Mouse (Mus musculus) stomach, postnatal 0 days (tissue): ENCODE results near the gene Mucl3. TPM values are rescaled to one million over a fixed set of nuclear protein-coding genes. Genes with fewer than 3 reads are reported as not detected.

Experiments used
- ATAC-seq: fragments of 200-750 bp; cut with Nextera tagmentation; 2 replicates; pipeline ENCODE4 v1.8.0; 2017; ENCODE audit not compliant: low FRiP score, low TSS enrichment
- DNase-seq: peaks from one replicate; pipeline ENCODE4 v3.0.0-alpha.2; 2016; ENCODE audit warnings: low spot score
- H3K27ac ChIP-seq: fragments of 300-500 bp; sonication (generic); replicated peaks from 2 replicates; pipeline ENCODE4 v1.5.1; 2014; ENCODE audit warnings: mild to moderate bottlenecking, control low read depth
- H3K27me3 ChIP-seq: fragments of 300-500 bp; sonication (generic); 2 replicates; pipeline ENCODE4 v1.6.1; 2014; ENCODE audit warnings: low read length; ENCODE audit not compliant: control insufficient read depth, insufficient read depth
- H3K36me3 ChIP-seq: fragments of 300-500 bp; sonication (generic); 2 replicates; pipeline ENCODE4 v1.6.1; 2014; ENCODE audit warnings: low read length, mixed read lengths; ENCODE audit not compliant: control insufficient read depth, insufficient read depth
- H3K4me1 ChIP-seq: fragments of 300-500 bp; sonication (generic); replicated peaks from 2 replicates; pipeline ENCODE4 v1.6.1; 2014; ENCODE audit warnings: antibody characterized with exemption; ENCODE audit not compliant: control insufficient read depth, insufficient read depth
- H3K4me2 ChIP-seq: fragments of 300-500 bp; sonication (generic); replicated peaks from 2 replicates; pipeline ENCODE4 v1.6.1; 2014; ENCODE audit warnings: low read depth, mild to moderate bottlenecking, control low read depth, moderate library complexity
- H3K4me3 ChIP-seq: fragments of 300-500 bp; sonication (generic); 2 replicates; pipeline ENCODE4 v1.5.1; 2014; ENCODE audit warnings: low read depth, low read length, control low read depth
- H3K9ac ChIP-seq: fragments of 300-500 bp; sonication (generic); 2 replicates; pipeline ENCODE4 v1.6.1; 2014; ENCODE audit warnings: mild to moderate bottlenecking, low read length, control low read depth, mixed read lengths
- H3K9me3 ChIP-seq: fragments of 300-500 bp; sonication (generic); 2 replicates; pipeline ENCODE4 v1.6.1; 2016; ENCODE audit warnings: low read length; ENCODE audit not compliant: control insufficient read depth
- CTCF ChIP-seq: IDR thresholded peaks from 2 replicates; pipeline ENCODE4 v1.5.1; 2016; ENCODE audit warnings: antibody characterized with exemption, low read depth, mild to moderate bottlenecking, moderate library complexity
- EP300 ChIP-seq: optimal IDR thresholded peaks from 2 replicates; pipeline ENCODE3; 2016; ENCODE audit warnings: antibody characterized with exemption
- WGBS: fragments of 180-500 bp; shearing (Covaris S2); extraction: QIAGEN DNeasy Blood & Tissue Kit; methylation state at CpG from one replicate; pipeline ENCODE4 v1.1.7; 2014; 5-methylcytosine and 5-hydroxymethylcytosine counted together
- polyA plus RNA-seq: library from polyadenylated mRNA; unstranded; fragments of >200 nt; fragmentation: Nextera tagmentation; extraction: Ambion mirVana; gene quantifications from 2 replicates; pipeline ENCODE4 v1.2.1, GENCODE M21; 2015

The Mucl3 gene
- polyA plus RNA-seq, 1 experiment from 2014 or later = 768 TPM

GRCm38 (mm10) chr17:35685061-35685460 lies 41.6 kb upstream of the Mucl3 start:
- Histone ChIP-seq H3K36me3 (peaks cover 64% of the 10 kb centered on the region), H3K4me3 (no peak overlapping the region), H3K27ac (no peak overlapping the region), H3K9me3 (no peaks in the 10 kb centered on the region), H3K4me2 (no peak overlapping the region), H3K9ac (no peak overlapping the region), H3K27me3 (no peaks in the 10 kb centered on the region), H3K4me1 (no peaks in the 10 kb centered on the region)
- no peak for DNase-seq
- no peak for TF ChIP-seq CTCF
- no peak for TF ChIP-seq EP300
- ATAC-seq = no peak
- 79% methylated on average over 9 of the region's 9 CpGs for WGBS

- Histone ChIP-seq H3K4me1 (no peaks in the 10 kb centered on the region), H3K4me2 (no peak overlapping the region), H3K9me3 (no peaks in the 10 kb centered on the region), H3K4me3 (no peak overlapping the region), H3K36me3 (peaks cover 43% of the 10 kb centered on the region), H3K27me3 (no peaks in the 10 kb centered on the region), H3K27ac (no peak overlapping the region), H3K9ac (no peak overlapping the region)
- DNase-seq = no peak
- TF ChIP-seq EP300 = no peak
- WGBS = 87% methylated on average over 13 of the region's 13 CpGs
- no peak for ATAC-seq
These were observed 38.5 kb upstream of the Mucl3 start for GRCm38 (mm10) chr17:35681986-35682385.

GRCm38 (mm10) chr17:35680591-35680990 lies 37.1 kb upstream of the Mucl3 start:
- no peak overlapping the region for H3K4me3 ChIP-seq
- H3K4me1 ChIP-seq = no peaks in the 10 kb centered on the region
- H3K9me3 ChIP-seq = no peaks in the 10 kb centered on the region
- no peak overlapping the region for H3K4me2 ChIP-seq
- no peaks in the 10 kb centered on the region for H3K27me3 ChIP-seq
- no peak for DNase-seq
- H3K27ac ChIP-seq = no peak overlapping the region
- peak; percentile 33; the same call in 1 of the 2 replicates for ATAC-seq
- no peak overlapping the region for H3K9ac ChIP-seq
- peaks cover 32% of the 10 kb centered on the region for H3K36me3 ChIP-seq
- no peak for TF ChIP-seq CTCF
- no peak for TF ChIP-seq EP300
- 20% methylated on average over 6 of the region's 6 CpGs for WGBS

GRCm38 (mm10) chr17:35673416-35674035 lies 30.0 kb upstream of the Mucl3 start, which contains the start of gene Gtf2h4:
Gtf2h4 (minus strand) TSS chr17:35673739.
- TF ChIP-seq EP300 (no peak), CTCF (peak; percentile 28)
- peak; percentile 87 for DNase-seq
- H3K27me3 ChIP-seq = no peaks in the 10 kb centered on the region
- 0 out of 2 replicates have a peak, but pooled peaks cover 2% of the 10 kb centered on the region for H3K4me1 ChIP-seq
- peak within 1 kb of the TSS; percentile 80 for H3K9ac ChIP-seq
- ATAC-seq = peak; percentile 96
- peak within 1 kb of the TSS; percentile 82 for H3K4me2 ChIP-seq
- peak within 1 kb of the TSS; percentile 41; the same call in 1 of the 2 replicates for H3K27ac ChIP-seq
- H3K4me3 ChIP-seq = peak within 1 kb of the TSS; percentile 62
- H3K36me3 ChIP-seq = no peaks in the 10 kb centered on the region
- WGBS = 0% methylated on average over 23 of the region's 23 CpGs
- no peaks in the 10 kb centered on the region for H3K9me3 ChIP-seq

GRCm38 (mm10) chr17:35672527-35672926 lies 29.0 kb upstream of the Mucl3 start:
- no peak for TF ChIP-seq EP300
- no peak for TF ChIP-seq CTCF
- WGBS = 92% methylated on average over 6 of the region's 6 CpGs
- no peak overlapping the region for H3K27ac ChIP-seq
- no peak overlapping the region; the same call in 1 of the 2 replicates for H3K9ac ChIP-seq
- ATAC-seq = no peak
- H3K4me1 ChIP-seq = 0 out of 2 replicates have a peak, but pooled peaks cover 2% of the 10 kb centered on the region
- H3K4me3 ChIP-seq = no peak overlapping the region
- H3K4me2 ChIP-seq = no peak overlapping the region; the same call in 1 of the 2 replicates
- H3K36me3 ChIP-seq = no peaks in the 10 kb centered on the region
- H3K27me3 ChIP-seq = no peaks in the 10 kb centered on the region
- DNase-seq = no peak
- H3K9me3 ChIP-seq = no peaks in the 10 kb centered on the region

GRCm38 (mm10) chr17:35671846-35672245 lies 28.4 kb upstream of the Mucl3 start:
- TF ChIP-seq EP300 (no peak), CTCF (no peak)
- DNase-seq (no peak), ATAC-seq (no peak)
- no peaks in the 10 kb centered on the region for H3K27me3 ChIP-seq
- H3K4me3 ChIP-seq = no peak overlapping the region
- no peaks in the 10 kb centered on the region for H3K9me3 ChIP-seq
- WGBS = 76% methylated on average over 6 of the region's 6 CpGs
- no peaks in the 10 kb centered on the region for H3K36me3 ChIP-seq
- no peak overlapping the region for H3K27ac ChIP-seq
- H3K4me2 ChIP-seq = no peak overlapping the region
- no peak overlapping the region for H3K9ac ChIP-seq
- H3K4me1 ChIP-seq = 0 out of 2 replicates have a peak, but pooled peaks cover 2% of the 10 kb centered on the region
